Mouse (Mus musculus): ENCODE measurements at regions not wholly inside any gene's neighbourhood (a gene's known extent, or its start where the extent isn't known, plus 50 kb on each side); places are given as distances from the start of the nearest gene placed in this dataset.

DNA sequence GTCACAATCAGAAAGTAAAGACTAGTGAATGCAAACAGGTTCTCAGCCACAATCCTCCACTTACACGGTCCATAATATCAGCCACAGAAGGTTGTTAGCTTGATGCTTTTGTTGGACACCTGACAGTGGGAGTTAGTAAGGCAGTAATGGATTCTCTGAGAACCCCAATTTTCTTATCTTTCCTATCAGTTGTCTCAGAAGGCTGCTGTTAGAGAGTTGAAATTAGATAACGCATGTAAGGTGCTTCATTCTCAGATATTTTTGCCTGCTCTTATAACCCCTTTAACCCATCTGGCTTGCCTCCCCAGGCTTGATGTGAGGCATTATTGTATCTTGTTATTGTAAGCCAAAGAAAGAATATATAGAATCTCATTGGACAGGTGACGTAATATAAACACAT lies 63.0 kb upstream of the Ube2e3 start:
- no peak for DNase-seq
- 90% methylated on average over 3 of the region's 3 CpGs for WGBS
- no peaks in the 10 kb centered on the region for H3K4me1 ChIP-seq (replicated peaks; ENCODE audit: control insufficient read depth, insufficient read depth, low read length)

DNA sequence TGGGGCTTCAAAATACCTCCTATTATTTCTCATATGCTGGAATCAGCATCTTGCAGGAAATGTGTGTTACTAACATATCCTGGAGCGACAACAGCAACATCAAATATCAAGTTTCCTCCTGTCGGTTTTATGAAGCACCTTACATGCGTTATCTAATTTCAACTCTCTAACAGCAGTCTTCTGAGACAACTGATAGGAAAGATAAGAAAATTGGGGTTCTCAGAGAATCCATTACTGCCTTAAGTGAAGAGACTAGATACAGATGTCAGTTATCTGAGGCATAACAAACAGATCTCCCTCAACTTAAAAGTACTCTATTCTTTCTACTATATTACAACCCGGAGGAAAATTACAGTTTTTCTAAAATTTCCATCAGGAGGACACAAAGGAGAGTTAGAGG lies 64.4 kb upstream of the Ube2e3 start:
- Histone ChIP-seq H3K36me3 (ENCODE audit: control insufficient read depth, insufficient read depth, low read length) (no peaks in the 10 kb centered on the region), H3K27ac (ENCODE audit: control insufficient read depth, insufficient read depth, low read length) (no peak overlapping the region), H3K4me1 (replicated peaks; ENCODE audit: control insufficient read depth, insufficient read depth, low read length) (no peaks in the 10 kb centered on the region), H3K27me3 (ENCODE audit: control insufficient read depth, insufficient read depth, low read length) (no peaks in the 10 kb centered on the region), H3K4me3 (ENCODE audit: control insufficient read depth, insufficient read depth, low read length) (no peak overlapping the region)
- 88% methylated on average over 4 of the region's 4 CpGs for WGBS
- TF ChIP-seq POLR2A (IDR thresholded peaks at IDR 0.05; ENCODE audit: control insufficient read depth, extremely low read depth, insufficient read depth, low read length, poor library complexity) (no peak), CTCF (IDR thresholded peaks at IDR 0.05; ENCODE audit: borderline replicate concordance, control insufficient read depth, extremely low read depth, insufficient read depth, low read length, poor library complexity) (no peak)
- no peak for DNase-seq

More for the DNA sequence above, 63.0 kb upstream of the Ube2e3 start:
- no peaks in the 10 kb centered on the region for H3K27me3 ChIP-seq (ENCODE audit: control insufficient read depth, insufficient read depth, low read length)
- H3K27ac ChIP-seq (ENCODE audit: control insufficient read depth, insufficient read depth, low read length): no peak overlapping the region
- H3K36me3 ChIP-seq (ENCODE audit: control insufficient read depth, insufficient read depth, low read length): no peaks in the 10 kb centered on the region
- TF ChIP-seq POLR2A (IDR thresholded peaks at IDR 0.05; ENCODE audit: control insufficient read depth, extremely low read depth, insufficient read depth, low read length, poor library complexity): no peak
- no peak for TF ChIP-seq CTCF (IDR thresholded peaks at IDR 0.05; ENCODE audit: borderline replicate concordance, control insufficient read depth, extremely low read depth, insufficient read depth, low read length, poor library complexity)
- H3K4me3 ChIP-seq (ENCODE audit: control insufficient read depth, insufficient read depth, low read length): no peak overlapping the region

DNA sequence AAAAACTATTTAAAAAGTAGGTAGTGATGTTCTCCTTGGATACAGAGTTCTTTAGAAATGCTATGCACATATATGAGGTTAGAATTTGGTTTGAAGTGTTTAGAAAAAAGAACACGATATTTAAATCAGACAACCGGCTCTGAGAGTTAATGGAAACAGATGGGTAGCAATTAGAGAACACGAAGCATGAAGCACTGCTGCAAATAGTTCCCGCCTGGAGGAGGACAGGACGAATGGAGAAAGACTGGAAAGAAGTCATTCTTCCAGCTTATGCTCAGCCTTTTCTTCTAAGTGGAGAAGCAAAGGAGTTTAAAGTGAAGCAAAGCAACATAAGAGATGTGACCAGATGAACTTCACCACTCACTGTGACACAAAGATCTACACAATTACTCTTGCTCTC lies 72.5 kb upstream of the Ube2e3 start:
- 93% methylated on average over 5 of the region's 5 CpGs for WGBS

DNA sequence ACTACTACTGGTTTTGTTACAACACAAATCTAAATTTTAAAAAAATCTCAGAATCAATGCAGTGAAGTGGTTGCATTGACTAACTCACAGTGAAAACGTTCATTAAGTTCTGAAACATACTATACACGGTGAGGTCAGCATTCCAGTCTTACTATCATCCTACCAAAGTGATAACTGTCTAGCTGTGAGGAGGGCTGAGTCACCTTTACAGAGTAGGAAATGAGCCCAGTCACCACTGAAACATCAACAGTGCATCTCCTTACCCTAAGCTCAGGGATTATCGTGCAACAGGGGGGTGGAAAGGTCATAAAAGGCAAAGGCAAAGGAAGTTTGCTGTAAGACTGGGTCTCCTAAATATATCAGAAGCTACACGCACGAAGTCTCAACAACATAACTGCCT lies 73.2 kb upstream of the Ube2e3 start:
- H3K27ac ChIP-seq (ENCODE audit: control insufficient read depth, insufficient read depth, low read length): no peak overlapping the region
- H3K27me3 ChIP-seq (ENCODE audit: control insufficient read depth, insufficient read depth, low read length): no peaks in the 10 kb centered on the region
- no peak overlapping the region for H3K4me3 ChIP-seq (ENCODE audit: control insufficient read depth, insufficient read depth, low read length)
- no peak for TF ChIP-seq CTCF (IDR thresholded peaks at IDR 0.05; ENCODE audit: borderline replicate concordance, control insufficient read depth, extremely low read depth, insufficient read depth, low read length, poor library complexity)
- no peak for TF ChIP-seq POLR2A (IDR thresholded peaks at IDR 0.05; ENCODE audit: control insufficient read depth, extremely low read depth, insufficient read depth, low read length, poor library complexity)
- no peaks in the 10 kb centered on the region for H3K4me1 ChIP-seq (replicated peaks; ENCODE audit: control insufficient read depth, insufficient read depth, low read length)
- 79% methylated on average over 5 of the region's 5 CpGs for WGBS
- H3K36me3 ChIP-seq (ENCODE audit: control insufficient read depth, insufficient read depth, low read length): no peaks in the 10 kb centered on the region
- no peak for DNase-seq

More for the DNA sequence above, 72.5 kb upstream of the Ube2e3 start:
- Histone ChIP-seq H3K4me3 (ENCODE audit: control insufficient read depth, insufficient read depth, low read length) (no peak overlapping the region), H3K4me1 (replicated peaks; ENCODE audit: control insufficient read depth, insufficient read depth, low read length) (no peaks in the 10 kb centered on the region), H3K27me3 (ENCODE audit: control insufficient read depth, insufficient read depth, low read length) (no peaks in the 10 kb centered on the region), H3K27ac (ENCODE audit: control insufficient read depth, insufficient read depth, low read length) (no peak overlapping the region), H3K36me3 (ENCODE audit: control insufficient read depth, insufficient read depth, low read length) (no peaks in the 10 kb centered on the region)
- DNase-seq: no peak
- no peak for TF ChIP-seq POLR2A (IDR thresholded peaks at IDR 0.05; ENCODE audit: control insufficient read depth, extremely low read depth, insufficient read depth, low read length, poor library complexity)
- no peak for TF ChIP-seq CTCF (IDR thresholded peaks at IDR 0.05; ENCODE audit: borderline replicate concordance, control insufficient read depth, extremely low read depth, insufficient read depth, low read length, poor library complexity)

DNA sequence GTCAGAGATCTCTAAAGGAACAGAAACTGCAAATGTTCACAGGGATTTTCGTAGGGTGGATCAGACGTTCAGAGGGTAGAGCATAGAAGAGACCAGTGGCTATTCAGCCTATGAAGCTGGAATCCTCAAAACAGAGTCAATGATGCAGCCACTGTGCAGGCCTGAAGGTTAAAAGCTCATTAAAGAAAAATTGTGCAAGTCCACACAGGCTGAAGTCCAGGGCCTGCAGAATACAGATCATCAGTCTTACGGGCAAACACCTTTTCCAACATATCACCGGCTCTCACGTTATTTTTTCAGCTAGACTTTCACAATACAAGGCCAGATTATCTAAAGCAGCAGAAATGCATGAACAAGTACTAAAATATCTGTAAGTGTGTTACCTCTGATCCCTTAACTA lies 78.8 kb upstream of the Ube2e3 start:
- no peaks in the 10 kb centered on the region for H3K4me1 ChIP-seq (replicated peaks; ENCODE audit: control insufficient read depth, insufficient read depth, low read length)
- no peaks in the 10 kb centered on the region for H3K27me3 ChIP-seq (ENCODE audit: control insufficient read depth, insufficient read depth, low read length)
- H3K4me3 ChIP-seq (ENCODE audit: control insufficient read depth, insufficient read depth, low read length): no peak overlapping the region
- no peak for DNase-seq
- no peaks in the 10 kb centered on the region for H3K36me3 ChIP-seq (ENCODE audit: control insufficient read depth, insufficient read depth, low read length)
- 95% methylated on average over 5 of the region's 5 CpGs for WGBS
- no peak overlapping the region for H3K27ac ChIP-seq (ENCODE audit: control insufficient read depth, insufficient read depth, low read length)
- TF ChIP-seq POLR2A (IDR thresholded peaks at IDR 0.05; ENCODE audit: control insufficient read depth, extremely low read depth, insufficient read depth, low read length, poor library complexity): no peak
- no peak for TF ChIP-seq CTCF (IDR thresholded peaks at IDR 0.05; ENCODE audit: borderline replicate concordance, control insufficient read depth, extremely low read depth, insufficient read depth, low read length, poor library complexity)

DNA sequence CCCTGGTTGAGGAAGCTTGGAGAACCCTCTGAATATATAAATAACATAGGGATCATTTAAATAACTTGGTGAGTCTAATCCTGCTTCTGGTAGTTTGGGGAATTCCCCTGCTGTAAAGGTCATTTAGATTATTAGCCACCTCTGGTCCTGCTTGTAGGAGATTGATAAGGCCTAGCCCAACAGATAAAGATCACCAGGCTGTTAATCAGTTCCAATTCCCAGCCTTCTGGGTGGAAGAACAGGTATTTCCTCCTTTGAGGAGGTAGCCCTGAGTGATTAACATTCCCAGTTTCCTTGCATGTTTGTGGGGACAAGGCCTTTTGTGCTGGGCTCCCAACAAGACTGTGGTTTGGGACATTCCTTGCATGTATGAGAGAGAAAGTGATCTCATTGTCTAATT lies 79.7 kb upstream of the Ube2e3 start:
- no peak for DNase-seq
- Histone ChIP-seq H3K4me1 (replicated peaks; ENCODE audit: control insufficient read depth, insufficient read depth, low read length) (no peaks in the 10 kb centered on the region), H3K27me3 (ENCODE audit: control insufficient read depth, insufficient read depth, low read length) (no peaks in the 10 kb centered on the region), H3K36me3 (ENCODE audit: control insufficient read depth, insufficient read depth, low read length) (no peaks in the 10 kb centered on the region), H3K27ac (ENCODE audit: control insufficient read depth, insufficient read depth, low read length) (no peak overlapping the region), H3K4me3 (ENCODE audit: control insufficient read depth, insufficient read depth, low read length) (no peak overlapping the region)
- TF ChIP-seq POLR2A (IDR thresholded peaks at IDR 0.05; ENCODE audit: control insufficient read depth, extremely low read depth, insufficient read depth, low read length, poor library complexity) (no peak), CTCF (IDR thresholded peaks at IDR 0.05; ENCODE audit: borderline replicate concordance, control insufficient read depth, extremely low read depth, insufficient read depth, low read length, poor library complexity) (no peak)

DNA sequence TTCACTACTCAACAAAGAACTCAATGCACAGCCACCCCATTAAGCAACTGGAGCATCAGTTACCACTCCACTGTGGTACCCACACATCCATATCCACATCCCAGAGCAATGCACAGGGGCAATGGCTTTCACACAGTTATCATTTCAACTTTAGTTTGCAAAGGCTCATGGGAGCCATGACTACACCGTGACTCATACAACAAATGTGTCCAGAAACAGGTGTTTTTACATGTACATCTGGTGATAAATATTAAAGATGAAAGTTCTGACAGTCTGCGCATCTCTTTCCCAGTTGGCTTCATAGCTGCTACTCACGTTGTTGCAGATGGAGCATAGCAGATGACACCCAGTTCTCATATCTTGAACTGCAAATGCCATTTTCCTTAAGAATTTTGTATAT lies 88.0 kb upstream of the Ube2e3 start:
- H3K4me1 ChIP-seq (replicated peaks; ENCODE audit: control insufficient read depth, insufficient read depth, low read length): no peaks in the 10 kb centered on the region
- H3K4me3 ChIP-seq (ENCODE audit: control insufficient read depth, insufficient read depth, low read length): no peak overlapping the region
- DNase-seq: no peak
- no peak overlapping the region for H3K27ac ChIP-seq (ENCODE audit: control insufficient read depth, insufficient read depth, low read length)
- TF ChIP-seq CTCF (IDR thresholded peaks at IDR 0.05; ENCODE audit: borderline replicate concordance, control insufficient read depth, extremely low read depth, insufficient read depth, low read length, poor library complexity) (no peak), POLR2A (IDR thresholded peaks at IDR 0.05; ENCODE audit: control insufficient read depth, extremely low read depth, insufficient read depth, low read length, poor library complexity) (no peak)
- WGBS: 95% methylated on average over 3 of the region's 3 CpGs
- H3K36me3 ChIP-seq (ENCODE audit: control insufficient read depth, insufficient read depth, low read length): no peaks in the 10 kb centered on the region
- no peaks in the 10 kb centered on the region for H3K27me3 ChIP-seq (ENCODE audit: control insufficient read depth, insufficient read depth, low read length)

Data from thymus, adult 2 months (tissue).